Mouse (Mus musculus): ENCODE measurements around the gene Ezr. TPM values are rescaled to one million over a fixed set of nuclear protein-coding genes. Genes with fewer than 3 reads are reported as not detected.

The Ezr gene
- polyA plus RNA-seq, 1 experiment from 2014 or later, result 281 TPM

DNA sequence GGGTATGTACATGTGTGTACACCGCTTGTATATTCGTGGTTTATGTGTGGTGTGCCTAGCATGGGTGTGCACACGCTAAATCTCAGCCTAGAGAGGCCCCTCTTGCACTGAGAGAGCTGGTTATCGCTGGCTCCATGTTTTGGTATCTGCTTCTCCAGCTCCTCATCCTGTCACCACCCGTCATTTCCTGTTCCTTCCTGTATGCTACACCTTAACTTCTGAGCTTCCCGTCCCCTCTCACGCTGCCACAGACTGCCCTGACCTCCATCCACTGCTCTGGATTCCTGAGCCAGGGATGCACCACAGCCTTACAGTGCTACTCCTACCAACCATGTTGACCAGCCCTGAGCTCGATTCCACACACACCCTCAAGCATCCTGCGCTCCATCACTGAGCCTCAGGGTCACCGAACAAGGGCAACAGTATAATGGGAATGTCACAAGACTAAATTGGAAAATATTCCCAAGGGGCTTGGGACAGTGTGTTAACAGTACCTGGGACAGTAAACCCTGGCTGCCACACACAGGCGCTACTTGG is 39.5 kb downstream of the Ezr start:
- Histone ChIP-seq H3K9ac (ENCODE audit: low read depth, low read length) (0 out of 2 replicates have a peak overlapping the region, but pooled peaks have one; percentile 19), H3K9me3 (ENCODE audit: control insufficient read depth, low read length) (no peaks in the 10 kb centered on the region), H3K36me3 (ENCODE audit: control insufficient read depth, insufficient read depth, low read length) (peaks cover 26% of the 10 kb centered on the region), H3K4me1 (ENCODE audit: control insufficient read depth, insufficient read depth, low read length) (peaks cover 37% of the 10 kb centered on the region), H3K27ac (ENCODE audit: low read length) (peak overlapping the region; percentile 63), H3K4me2 (ENCODE audit: low read depth, low read length) (no peak overlapping the region), H3K4me3 (ENCODE audit: low read length) (no peak overlapping the region), H3K27me3 (replicated peaks; ENCODE audit: control insufficient read depth, insufficient read depth, low read length) (no peaks in the 10 kb centered on the region)
- ATAC-seq, result peak; percentile 8; the same call in 1 of the 2 replicates
- WGBS, result 89% methylated on average over 11 of the region's 11 CpGs

- H3K9ac ChIP-seq (ENCODE audit: low read depth, low read length), result no peak overlapping the region
- no peaks in the 10 kb centered on the region for H3K27me3 ChIP-seq (replicated peaks; ENCODE audit: control insufficient read depth, insufficient read depth, low read length)
- ATAC-seq, result peak; percentile 15; the same call in 1 of the 2 replicates
- peaks cover 26% of the 10 kb centered on the region for H3K36me3 ChIP-seq (ENCODE audit: control insufficient read depth, insufficient read depth, low read length)
- no peak overlapping the region for H3K4me3 ChIP-seq (ENCODE audit: low read length)
- WGBS, result 61% methylated on average over 33 of the region's 33 CpGs
- H3K4me2 ChIP-seq (ENCODE audit: low read depth, low read length), result 0 out of 2 replicates have a peak overlapping the region, but pooled peaks have one; percentile 9
- peaks cover 33% of the 10 kb centered on the region for H3K4me1 ChIP-seq (ENCODE audit: control insufficient read depth, insufficient read depth, low read length)
- H3K27ac ChIP-seq (ENCODE audit: low read length), result peak overlapping the region; percentile 41
- no peaks in the 10 kb centered on the region for H3K9me3 ChIP-seq (ENCODE audit: control insufficient read depth, low read length)
Observed at GRCm38 (mm10) chr17:6742083-6743038, 40.2 kb downstream of the Ezr start.

- whole genome bisulfite sequencing, result 84% methylated on average over 12 of the region's 12 CpGs
- Histone ChIP-seq H3K4me3 (ENCODE audit: low read length) (no peak overlapping the region), H3K4me2 (ENCODE audit: low read depth, low read length) (no peak overlapping the region), H3K4me1 (ENCODE audit: control insufficient read depth, insufficient read depth, low read length) (peaks cover 33% of the 10 kb centered on the region), H3K27ac (ENCODE audit: low read length) (no peak overlapping the region), H3K27me3 (replicated peaks; ENCODE audit: control insufficient read depth, insufficient read depth, low read length) (no peaks in the 10 kb centered on the region), H3K9ac (ENCODE audit: low read depth, low read length) (no peak overlapping the region), H3K36me3 (ENCODE audit: control insufficient read depth, insufficient read depth, low read length) (peaks cover 26% of the 10 kb centered on the region), H3K9me3 (ENCODE audit: control insufficient read depth, low read length) (no peaks in the 10 kb centered on the region)
- ATAC-seq, result no peak
Observed at GRCm38 (mm10) chr17:6741271-6741670, 41.3 kb downstream of the Ezr start.

GRCm38 (mm10) chr17:6740331-6741170 is 42.0 kb downstream of the Ezr start:
- Histone ChIP-seq H3K9ac (ENCODE audit: low read depth, low read length) (no peak overlapping the region), H3K4me2 (ENCODE audit: low read depth, low read length) (no peak overlapping the region), H3K4me1 (ENCODE audit: control insufficient read depth, insufficient read depth, low read length) (peaks cover 33% of the 10 kb centered on the region), H3K27me3 (replicated peaks; ENCODE audit: control insufficient read depth, insufficient read depth, low read length) (no peaks in the 10 kb centered on the region), H3K4me3 (ENCODE audit: low read length) (no peak overlapping the region), H3K9me3 (ENCODE audit: control insufficient read depth, low read length) (no peaks in the 10 kb centered on the region), H3K36me3 (ENCODE audit: control insufficient read depth, insufficient read depth, low read length) (peaks cover 24% of the 10 kb centered on the region), H3K27ac (ENCODE audit: low read length) (no peak overlapping the region)
- 82% methylated on average over 19 of the region's 19 CpGs for WGBS
- ATAC-seq, result no peak

- WGBS, result 88% methylated on average over 15 of the region's 15 CpGs
- peaks cover 30% of the 10 kb centered on the region for H3K4me1 ChIP-seq (ENCODE audit: control insufficient read depth, insufficient read depth, low read length)
- H3K4me3 ChIP-seq (ENCODE audit: low read length), result no peak overlapping the region
- no peak for ATAC-seq
- H3K4me2 ChIP-seq (ENCODE audit: low read depth, low read length), result no peak overlapping the region
- no peaks in the 10 kb centered on the region for H3K9me3 ChIP-seq (ENCODE audit: control insufficient read depth, low read length)
- peaks cover 23% of the 10 kb centered on the region for H3K36me3 ChIP-seq (ENCODE audit: control insufficient read depth, insufficient read depth, low read length)
- no peak overlapping the region for H3K9ac ChIP-seq (ENCODE audit: low read depth, low read length)
- H3K27me3 ChIP-seq (replicated peaks; ENCODE audit: control insufficient read depth, insufficient read depth, low read length), result no peaks in the 10 kb centered on the region
- H3K27ac ChIP-seq (ENCODE audit: low read length), result no peak overlapping the region; the same call in 1 of the 2 replicates
Observed at GRCm38 (mm10) chr17:6739756-6740155, 42.8 kb downstream of the Ezr start.

GRCm38 (mm10) chr17:6739266-6739665 is 43.3 kb downstream of the Ezr start:
- no peak for ATAC-seq

DNA sequence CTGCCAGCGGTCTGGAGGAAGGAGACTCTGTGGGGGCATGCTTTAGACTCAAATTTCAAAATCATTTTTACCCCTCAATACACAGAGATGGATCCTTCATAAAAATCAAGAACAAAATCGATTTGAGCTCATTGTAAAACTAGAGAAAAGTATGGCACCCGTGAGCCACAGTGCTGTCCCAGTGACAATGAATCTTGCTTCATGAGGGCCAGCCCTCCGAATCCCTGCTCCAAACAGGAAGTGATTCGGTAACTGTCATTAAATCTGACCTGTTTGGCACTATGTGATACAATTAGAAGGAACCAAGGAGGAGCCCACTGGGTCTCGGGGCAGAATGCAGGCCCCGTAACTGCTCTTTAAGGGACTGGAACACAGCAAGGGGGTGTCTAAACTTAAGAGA is 43.7 kb downstream of the Ezr start:
- WGBS, result 83% methylated on average over 7 of the region's 7 CpGs
- Histone ChIP-seq H3K4me1 (ENCODE audit: control insufficient read depth, insufficient read depth, low read length) (peaks cover 22% of the 10 kb centered on the region), H3K36me3 (ENCODE audit: control insufficient read depth, insufficient read depth, low read length) (peaks cover 23% of the 10 kb centered on the region), H3K4me2 (ENCODE audit: low read depth, low read length) (no peak overlapping the region), H3K9me3 (ENCODE audit: control insufficient read depth, low read length) (no peaks in the 10 kb centered on the region), H3K9ac (ENCODE audit: low read depth, low read length) (no peak overlapping the region), H3K4me3 (ENCODE audit: low read length) (no peak overlapping the region), H3K27me3 (replicated peaks; ENCODE audit: control insufficient read depth, insufficient read depth, low read length) (no peaks in the 10 kb centered on the region), H3K27ac (ENCODE audit: low read length) (no peak overlapping the region)
- ATAC-seq, result no peak

More at GRCm38 (mm10) chr17:6739266-6739665, 43.3 kb downstream of the Ezr start:
- H3K27ac ChIP-seq (ENCODE audit: low read length), result no peak overlapping the region; the same call in 1 of the 2 replicates
- H3K4me1 ChIP-seq (ENCODE audit: control insufficient read depth, insufficient read depth, low read length), result peaks cover 27% of the 10 kb centered on the region
- H3K9ac ChIP-seq (ENCODE audit: low read depth, low read length), result no peak overlapping the region
- WGBS, result 85% methylated on average over 13 of the region's 13 CpGs
- H3K9me3 ChIP-seq (ENCODE audit: control insufficient read depth, low read length), result no peaks in the 10 kb centered on the region
- H3K36me3 ChIP-seq (ENCODE audit: control insufficient read depth, insufficient read depth, low read length), result peaks cover 23% of the 10 kb centered on the region
- no peak overlapping the region for H3K4me2 ChIP-seq (ENCODE audit: low read depth, low read length)
- H3K4me3 ChIP-seq (ENCODE audit: low read length), result no peak overlapping the region
- H3K27me3 ChIP-seq (replicated peaks; ENCODE audit: control insufficient read depth, insufficient read depth, low read length), result no peaks in the 10 kb centered on the region

DNA sequence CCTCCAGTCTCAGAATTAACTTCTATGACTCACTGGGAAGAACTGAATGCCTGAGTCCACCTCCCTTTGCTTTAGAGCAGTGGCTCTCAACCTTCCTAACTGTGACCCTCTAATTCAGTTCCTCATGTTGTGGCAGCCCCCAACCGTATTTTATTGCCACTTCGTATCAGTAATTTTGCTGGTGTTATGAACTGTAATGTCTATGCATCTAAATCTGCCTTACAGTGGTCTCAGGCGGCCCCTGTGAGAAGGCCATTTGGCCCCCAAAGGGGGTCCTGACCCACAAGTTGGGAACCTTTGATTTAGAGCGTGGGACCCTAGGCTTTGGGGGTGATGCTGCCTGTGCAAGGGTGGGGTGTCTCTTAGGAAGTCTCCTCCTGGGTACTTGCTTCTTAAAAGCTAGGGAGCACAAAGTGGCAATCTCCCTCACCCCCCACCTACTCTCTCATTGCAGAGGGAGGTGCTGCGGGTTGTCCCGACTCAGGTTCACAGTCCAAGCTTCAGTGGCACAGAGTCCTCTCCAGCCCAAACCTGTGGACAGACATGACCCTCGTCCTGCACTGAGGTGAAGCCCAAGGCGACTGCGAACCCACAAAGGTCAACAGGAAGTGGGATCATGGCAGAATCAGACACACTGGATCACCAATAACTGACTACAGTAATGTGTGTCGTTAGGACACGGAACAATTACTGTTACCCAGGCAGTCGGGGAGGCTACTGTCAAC is 45.1 kb downstream of the Ezr start:
- Histone ChIP-seq H3K4me1 (ENCODE audit: control insufficient read depth, insufficient read depth, low read length) (peaks cover 9% of the 10 kb centered on the region), H3K4me2 (ENCODE audit: low read depth, low read length) (no peak overlapping the region), H3K4me3 (ENCODE audit: low read length) (no peak overlapping the region), H3K9ac (ENCODE audit: low read depth, low read length) (no peak overlapping the region), H3K27ac (ENCODE audit: low read length) (no peak overlapping the region), H3K27me3 (replicated peaks; ENCODE audit: control insufficient read depth, insufficient read depth, low read length) (no peaks in the 10 kb centered on the region), H3K36me3 (ENCODE audit: control insufficient read depth, insufficient read depth, low read length) (peaks cover 21% of the 10 kb centered on the region), H3K9me3 (ENCODE audit: control insufficient read depth, low read length) (no peaks in the 10 kb centered on the region)
- WGBS, result 80% methylated on average over 12 of the region's 12 CpGs
- ATAC-seq, result no peak

Measured in intestine, embryonic 16.5 days (tissue).